Mouse (Mus musculus) testis, adult 2 months (tissue): ENCODE results near the gene Gm9913.

ENCODE experiments used
- CTCF ChIP-seq: fragments of 200-500 bp; IDR thresholded peaks from 2 replicates; pipeline ENCODE4 v1.5.1; 2012; ENCODE audit warnings: low read depth, mild to moderate bottlenecking, inconsistent platforms, low read length, moderate library complexity; ENCODE audit not compliant: control insufficient read depth, insufficient read depth, insufficient replicate concordance
- POLR2A ChIP-seq: fragments of 200-500 bp; IDR thresholded peaks from 2 replicates; pipeline ENCODE4 v1.6.1; 2012; ENCODE audit warnings: low read depth, mild to moderate bottlenecking, inconsistent platforms, low read length, moderate library complexity; ENCODE audit not compliant: control insufficient read depth

DNA sequence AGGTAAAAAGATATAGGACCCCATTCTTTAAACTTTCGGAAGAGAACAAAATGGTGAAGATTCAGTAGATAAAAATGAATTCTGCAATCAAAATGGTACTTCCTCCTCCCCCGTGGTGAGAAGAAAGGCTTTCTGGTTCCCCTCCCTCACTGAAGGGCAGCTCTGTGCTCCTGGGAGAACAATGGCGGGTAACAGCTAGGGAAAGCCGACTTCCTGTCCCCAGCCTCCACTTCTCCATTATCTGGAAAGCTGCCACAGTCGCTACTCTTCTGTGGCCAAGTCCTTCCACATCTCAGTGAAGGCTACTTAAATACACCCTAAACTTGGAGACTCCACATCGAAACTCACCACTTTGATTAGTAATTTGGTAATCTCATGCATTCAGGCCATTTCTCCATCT, 40.9 kb upstream of the Gm9913 start:
- TF ChIP-seq CTCF (no peak), POLR2A (no peak)
